Mouse (Mus musculus): Measurements from ENCODE around the gene Depp1.

The Depp1 gene

DNA sequence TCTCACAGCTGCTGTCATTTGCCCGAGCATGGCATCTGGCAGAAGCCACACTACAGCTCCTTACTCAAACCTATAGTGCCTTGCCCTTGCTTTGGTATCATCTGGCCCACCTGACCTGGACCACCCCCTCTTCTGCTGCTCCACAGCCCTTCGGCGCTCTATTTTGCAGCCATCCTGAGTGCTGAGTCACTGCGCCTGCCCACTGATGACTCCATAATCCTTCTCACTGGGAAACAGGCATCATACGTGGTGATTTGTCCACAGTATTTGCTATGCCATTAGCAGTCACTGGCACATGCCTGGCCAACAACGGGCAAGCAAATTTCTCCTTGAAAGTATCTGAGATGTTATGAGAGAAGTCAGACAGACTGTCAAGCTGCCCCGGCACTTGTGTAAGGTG lies 598 bp upstream of the Depp1 start:
- no peak for DNase-seq (ENCODE audit: low spot score)

DNA sequence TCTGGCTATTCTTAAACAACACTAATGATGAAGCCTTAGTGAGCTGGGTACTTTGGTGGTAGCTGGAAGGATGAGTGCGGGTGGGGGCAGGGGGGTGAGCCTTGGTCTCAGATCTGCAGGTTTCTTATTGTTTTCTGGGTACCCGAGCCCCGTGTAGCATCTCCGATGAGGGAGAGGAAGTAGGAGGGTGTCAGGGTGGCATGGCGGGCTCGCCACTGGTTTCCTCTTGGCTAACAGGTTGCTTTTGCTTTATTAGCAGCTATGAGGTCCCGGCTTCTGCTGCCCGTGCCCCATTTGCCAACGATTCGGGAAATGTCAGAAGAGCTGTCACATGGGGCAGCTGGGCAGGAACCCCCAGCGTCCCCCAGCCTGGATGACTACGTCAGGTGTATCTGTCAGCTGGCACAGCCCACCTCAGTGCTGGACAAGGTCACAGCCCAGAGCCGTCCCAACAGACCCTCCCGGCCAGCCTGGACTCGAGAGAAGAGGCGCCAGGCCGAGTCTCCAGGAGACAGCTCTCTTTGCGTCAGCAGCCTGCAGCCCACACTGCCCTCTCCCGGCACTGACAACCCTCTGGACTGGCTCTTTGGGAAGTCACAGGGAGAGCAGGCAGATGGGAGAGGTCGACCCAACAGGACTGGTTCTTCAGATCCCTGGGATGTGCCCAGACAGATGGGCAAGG lies 1.2 kb downstream of the Depp1 start:
- DNase-seq (ENCODE audit: low spot score): no peak

DNA sequence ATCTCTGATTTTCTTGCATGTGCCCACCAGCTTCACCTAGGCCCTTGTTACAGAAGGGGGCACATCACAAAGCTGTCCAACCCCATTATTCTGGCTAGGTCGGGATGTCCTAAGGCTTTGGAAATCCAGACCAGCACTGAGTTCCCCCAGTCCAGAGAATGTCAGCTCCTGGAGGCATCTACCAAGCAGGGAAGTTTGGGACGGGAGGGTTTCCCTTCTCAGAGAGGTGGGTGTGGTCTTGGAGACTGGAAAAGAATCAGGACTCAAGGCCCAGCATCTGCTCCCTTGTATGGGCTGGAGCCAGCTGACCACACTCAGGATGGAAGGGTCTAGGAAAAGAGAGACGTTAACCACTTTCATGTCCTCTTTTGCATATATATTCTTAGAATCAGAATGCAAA lies 2.8 kb downstream of the Depp1 start:
- no peak for DNase-seq (ENCODE audit: low spot score)

DNA sequence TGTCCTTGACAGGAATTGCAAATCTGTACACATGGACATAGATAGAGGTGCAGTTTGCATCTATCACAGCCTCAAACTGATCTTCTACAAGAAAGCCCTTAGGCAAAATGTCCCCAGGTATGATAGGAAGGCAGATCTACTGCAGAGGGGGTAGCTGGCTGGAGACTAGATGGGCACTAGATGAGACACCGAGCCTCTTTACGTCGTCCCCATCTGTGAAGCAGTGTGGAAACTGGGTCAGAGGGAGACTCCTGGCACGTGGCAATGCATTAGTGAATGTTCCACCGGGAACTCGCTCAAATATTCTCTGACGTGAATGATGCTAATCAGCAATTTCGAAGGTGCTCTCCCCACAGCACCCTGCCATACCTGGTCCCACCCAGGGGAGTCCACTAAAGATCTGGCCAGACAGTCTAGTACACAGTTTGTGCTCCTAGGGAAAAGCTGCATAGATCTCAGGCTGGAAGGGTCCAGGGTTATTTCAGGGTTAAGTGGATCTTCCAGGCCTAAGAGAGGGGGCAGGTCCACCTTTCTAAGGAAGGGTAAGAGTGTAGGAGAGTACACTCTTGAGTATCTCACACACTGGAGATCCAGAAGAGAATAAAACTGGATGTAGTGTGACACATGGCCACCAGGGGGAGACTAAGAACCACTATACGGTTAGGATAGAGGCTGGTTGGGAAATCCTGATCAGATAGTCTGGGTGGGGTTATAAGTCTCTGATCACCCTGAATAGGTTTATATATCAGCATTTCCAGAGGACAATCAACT lies 3.5 kb downstream of the Depp1 start:
- DNase-seq (ENCODE audit: low spot score): no peak

DNA sequence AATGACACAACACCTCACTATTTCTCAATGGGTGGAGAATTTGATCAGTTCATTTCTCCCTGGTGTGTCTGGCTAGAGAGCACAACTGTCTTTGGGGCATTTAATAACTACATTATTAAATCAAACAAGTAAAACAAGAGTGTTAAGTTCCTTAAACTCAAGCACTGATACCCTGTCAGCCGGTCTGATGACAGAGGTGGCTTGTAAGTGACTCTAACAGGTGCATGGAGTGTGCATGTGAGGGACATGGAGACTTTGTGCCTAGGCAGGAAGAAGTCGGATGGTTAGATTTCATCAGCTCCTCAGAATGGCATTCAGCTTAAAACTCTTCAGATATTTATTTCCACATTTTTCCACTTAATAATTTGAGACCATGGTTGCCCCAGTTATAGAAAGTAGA lies 13.0 kb downstream of the Depp1 start:
- no peak for DNase-seq (ENCODE audit: low spot score)

DNA sequence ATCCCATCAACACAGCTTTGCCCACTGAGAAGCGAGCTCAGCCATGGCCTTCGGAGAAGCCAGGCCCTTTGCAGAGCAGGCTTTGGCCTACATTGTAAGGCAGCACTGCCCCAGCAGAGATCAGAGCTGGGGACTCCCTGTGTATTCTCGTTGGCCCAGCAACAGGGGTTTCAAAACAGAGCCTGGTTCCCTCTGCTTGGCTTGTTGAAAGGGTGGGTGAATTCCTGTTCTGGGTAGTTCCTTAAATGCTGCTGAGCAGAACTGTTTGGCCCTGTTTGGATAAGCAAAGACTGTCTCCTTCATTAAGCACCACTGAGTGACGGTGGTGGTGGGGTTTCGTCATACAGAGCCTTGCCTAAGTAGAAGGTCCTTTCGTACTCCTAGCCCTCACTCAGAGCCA lies 13.6 kb downstream of the Depp1 start:
- DNase-seq (ENCODE audit: low spot score): no peak

DNA sequence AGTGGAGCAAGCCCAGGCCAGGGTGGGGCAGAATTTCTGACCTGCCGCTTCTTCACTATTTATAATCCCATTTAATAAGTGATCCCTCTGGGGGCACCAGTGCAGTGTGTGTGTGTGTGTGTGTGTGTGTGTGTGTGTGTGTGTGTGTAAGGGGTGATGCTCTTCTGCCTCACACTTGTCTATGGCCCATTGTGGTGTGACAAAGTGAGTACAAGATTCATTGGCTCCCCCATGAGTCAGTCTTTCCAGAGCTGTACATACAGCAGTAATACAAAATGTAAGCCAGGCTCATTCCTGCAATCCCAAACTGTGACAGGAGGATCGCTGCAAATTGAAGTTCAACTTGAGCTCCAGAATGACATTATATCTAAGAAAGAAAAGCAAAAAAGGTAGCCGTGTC lies 14.4 kb downstream of the Depp1 start:
- DNase-seq (ENCODE audit: low spot score): no peak

DNA sequence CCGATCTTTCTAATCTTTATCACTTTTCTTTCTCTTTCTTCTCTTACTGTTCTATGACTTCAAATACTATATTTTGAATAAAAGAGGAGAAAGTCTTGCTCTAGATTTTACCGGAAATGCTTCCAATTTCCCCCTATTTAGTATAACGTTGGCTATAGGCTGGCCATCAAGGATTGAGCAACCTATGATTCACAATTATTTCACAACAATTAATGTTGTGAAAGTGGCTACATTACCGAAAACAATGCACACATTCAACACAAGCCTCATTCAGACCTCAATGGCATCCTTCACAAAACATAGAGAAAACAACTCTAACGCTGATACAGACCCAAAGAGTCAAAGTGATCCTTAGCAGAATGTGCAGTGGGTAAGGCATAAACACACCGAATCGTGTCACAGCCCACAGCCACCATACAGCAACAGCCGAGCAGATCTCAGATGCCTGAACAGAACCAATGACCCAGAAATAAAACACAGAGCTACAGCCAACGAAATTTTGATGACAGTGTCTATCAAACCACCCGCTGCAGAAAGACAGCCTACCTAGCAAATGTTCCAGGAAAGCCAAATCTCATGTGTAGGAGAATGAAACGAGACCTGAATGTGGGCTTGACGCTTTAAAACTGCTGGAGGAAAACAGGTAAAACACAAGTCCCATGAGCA lies 15.8 kb downstream of the Depp1 start:
- no peak for DNase-seq (ENCODE audit: low spot score)

DNA sequence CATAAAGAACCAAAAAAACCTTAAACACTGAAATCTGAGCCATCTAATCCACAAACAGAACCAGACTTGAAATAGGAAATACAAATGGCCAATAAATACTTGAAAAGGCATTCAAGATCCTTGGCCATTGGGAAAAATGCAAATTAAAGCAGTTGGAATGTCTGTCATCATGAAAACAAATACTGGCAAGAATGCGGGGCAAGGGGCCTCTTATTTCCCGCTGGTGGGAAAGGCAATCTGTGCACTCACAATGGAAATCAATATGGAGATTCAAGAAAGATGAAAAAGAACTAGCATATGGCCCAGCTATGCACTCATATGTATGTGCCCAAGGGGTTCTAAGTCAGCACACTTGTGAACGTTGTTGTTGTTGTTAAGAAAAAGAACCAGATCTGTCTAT lies 16.5 kb downstream of the Depp1 start:
- no peak for DNase-seq (ENCODE audit: low spot score)

DNA sequence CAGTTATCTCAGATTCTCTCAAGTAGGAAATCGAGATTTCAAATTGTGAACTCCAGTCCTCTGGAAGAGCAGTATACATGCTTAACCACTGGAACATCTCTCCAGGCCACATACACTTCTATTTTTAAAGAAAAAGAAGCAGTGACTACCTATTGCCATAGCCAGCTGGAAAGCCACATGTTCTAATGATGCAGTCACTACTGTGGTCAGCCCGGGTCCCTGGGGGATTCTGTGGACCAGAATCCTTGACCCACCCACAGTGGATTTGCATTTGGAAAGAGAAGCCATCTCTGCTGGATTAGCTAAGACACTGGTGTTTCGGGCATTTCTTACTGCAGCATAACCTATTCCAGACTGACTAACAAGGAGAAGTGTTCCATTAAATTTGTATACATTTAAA lies 17.0 kb downstream of the Depp1 start:
- no peak for DNase-seq (ENCODE audit: low spot score)

DNA sequence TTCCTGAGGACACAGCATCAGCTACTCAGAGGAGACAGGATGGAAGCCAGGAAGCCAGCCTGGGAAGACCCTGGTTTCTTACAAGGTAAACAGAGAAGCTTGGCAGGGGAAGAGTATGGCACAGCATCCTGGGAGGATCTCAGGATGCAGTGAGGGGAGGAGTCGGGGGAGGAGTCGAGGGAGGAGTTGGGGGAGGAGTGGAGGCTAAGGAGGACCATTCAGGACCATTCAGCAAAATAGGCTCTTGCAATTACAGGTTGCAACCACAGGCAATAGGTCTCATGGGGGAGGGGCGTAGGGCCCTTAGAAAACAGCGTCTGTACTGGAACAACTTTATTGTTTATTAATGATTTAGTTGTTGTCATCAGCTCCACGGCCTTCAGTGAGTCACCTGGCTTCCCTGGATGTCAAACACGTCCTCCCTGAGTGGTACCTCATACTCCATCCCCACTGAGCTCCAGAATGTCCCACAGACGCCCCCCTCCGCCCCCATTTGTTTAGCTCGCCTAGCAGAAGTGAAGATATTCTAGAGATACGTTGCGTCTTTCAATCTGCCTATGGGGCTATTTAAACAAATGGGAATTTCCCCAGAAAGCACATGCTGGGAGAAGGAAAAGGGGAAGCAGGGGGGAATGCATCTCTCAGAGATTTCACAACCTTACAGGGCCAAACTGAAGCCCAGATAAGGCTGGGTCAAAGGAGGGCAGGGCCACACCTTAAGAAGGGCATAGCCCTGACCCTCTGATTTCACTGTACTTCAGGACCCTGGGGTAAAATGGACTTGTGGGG lies 18.5 kb downstream of the Depp1 start:
- DNase-seq (ENCODE audit: low spot score): no peak

DNA sequence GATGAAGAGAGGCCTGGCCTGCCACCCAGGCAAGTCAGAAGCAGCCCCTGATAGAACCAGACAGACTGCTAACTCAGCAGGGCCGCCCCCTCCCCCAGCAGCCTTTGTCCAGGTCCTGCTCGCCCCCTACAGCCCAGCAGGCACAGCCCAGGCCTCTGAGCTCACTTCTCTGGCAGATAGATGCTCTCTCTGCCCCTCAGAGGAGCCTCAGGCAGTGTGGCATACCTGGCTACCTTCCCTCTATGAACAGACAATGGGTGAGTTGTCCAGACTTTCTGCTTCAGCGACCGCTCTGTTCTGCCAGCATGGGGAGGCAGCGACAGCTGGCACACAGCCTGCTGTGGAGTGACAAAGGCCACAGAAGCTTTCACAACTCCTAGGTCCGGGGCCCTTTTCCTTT lies 19.7 kb downstream of the Depp1 start:
- peak; percentile 60 for DNase-seq (ENCODE audit: low spot score)

DNA sequence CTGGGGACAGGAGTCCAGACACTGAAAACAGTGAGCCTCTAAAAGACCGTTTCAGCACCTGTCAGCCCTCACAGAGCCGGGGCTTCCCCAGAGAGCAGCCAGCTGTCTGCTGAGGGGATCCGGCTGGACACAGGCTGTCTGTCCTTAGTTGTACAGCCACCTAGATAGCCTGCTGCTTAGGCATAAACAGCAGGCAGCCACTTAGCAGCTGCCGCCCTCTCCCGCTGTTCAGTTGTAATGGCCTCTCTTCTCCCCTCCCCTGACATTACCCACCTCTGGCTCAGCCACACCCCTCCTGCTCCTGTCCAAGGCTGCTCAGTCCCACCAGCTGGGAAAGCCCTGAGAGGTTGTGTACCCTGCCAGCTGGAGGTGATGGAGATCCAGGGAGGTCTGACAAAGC lies 20.6 kb downstream of the Depp1 start:
- no peak for DNase-seq (ENCODE audit: low spot score)

DNA sequence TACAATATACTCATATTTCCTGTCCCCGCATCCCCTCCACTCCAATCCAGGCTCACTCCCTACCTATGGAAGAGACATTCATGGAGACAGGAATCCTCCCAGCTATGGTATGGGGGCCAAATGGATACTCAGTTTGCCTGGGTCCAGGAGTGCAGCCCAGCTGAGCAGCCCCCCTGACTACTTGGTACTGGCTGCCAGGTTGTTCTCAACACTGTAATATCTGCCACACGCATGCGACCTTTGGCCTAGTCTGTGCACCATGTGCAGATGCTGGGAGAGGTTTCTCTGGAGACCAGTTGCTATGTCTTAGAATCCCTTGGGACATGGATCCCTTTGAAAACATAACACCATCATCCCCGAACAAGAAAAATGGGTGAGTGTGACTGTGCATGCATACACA lies 21.4 kb downstream of the Depp1 start:
- no peak for DNase-seq (ENCODE audit: low spot score)

DNA sequence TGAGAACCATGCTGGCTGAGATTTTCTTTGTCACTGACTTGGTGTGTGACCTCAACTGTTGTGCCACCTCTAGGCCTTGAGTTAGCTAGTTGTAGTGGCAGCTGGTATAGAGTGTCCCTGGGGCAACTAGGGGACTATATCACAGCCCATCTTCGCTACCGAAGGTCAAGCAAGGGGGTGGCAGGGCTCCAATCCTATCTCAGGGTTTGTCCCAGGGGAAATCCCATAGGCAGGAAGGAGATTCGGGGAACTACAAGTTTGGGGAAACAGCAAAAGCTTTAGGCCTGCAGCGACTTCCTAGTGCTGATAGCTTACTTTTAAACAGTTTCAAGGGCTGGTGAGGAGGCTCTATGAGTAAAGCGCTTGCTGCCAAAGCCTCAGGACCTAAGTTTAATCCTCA lies 21.9 kb downstream of the Depp1 start:
- DNase-seq (ENCODE audit: low spot score): no peak

DNA sequence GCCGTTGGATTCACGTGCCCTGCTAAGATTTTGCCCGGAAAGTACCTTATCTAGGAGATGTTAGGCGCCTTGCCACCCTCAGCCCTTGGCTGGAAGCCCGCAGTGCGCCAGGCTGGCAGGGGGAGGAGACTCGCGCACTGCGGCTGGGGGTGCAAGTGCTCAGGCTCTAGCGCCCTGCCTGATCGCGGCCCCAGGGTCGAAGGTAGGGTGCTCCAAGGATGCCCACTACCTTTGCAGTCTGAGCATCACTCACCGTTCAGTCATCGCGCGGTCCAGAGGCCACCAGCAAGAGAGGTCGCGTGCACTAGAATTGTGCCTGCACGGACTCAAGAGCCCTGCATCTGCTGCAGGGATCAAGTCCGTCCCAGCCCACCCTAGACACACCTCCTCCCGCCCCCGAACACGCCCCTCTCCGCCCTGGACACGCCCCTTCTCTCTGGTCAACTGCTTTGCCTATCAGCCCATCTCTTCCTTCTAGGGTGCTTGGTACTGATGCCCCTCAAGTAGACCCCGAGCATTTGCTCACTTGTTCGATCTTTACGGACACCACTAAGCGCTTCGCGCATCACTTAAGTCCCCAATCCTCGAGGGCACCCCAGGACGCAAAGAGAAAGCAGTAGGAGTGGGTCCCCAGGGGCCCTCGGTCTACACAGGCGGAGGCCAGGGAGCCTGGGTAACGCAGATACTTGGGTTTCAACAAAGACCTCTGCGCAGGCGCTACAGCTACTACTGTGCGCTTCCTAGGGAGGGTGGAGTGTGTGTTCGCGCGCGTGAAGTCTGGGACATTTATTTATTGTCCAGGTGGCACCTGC lies 23.3 kb downstream of the Depp1 start, which contains the start of gene Rassf4:
Gene Rassf4, minus strand, starts transcription at position 482 of the 812 bp plus-strand sequence.
- peak; percentile 79 for DNase-seq (ENCODE audit: low spot score)

DNA sequence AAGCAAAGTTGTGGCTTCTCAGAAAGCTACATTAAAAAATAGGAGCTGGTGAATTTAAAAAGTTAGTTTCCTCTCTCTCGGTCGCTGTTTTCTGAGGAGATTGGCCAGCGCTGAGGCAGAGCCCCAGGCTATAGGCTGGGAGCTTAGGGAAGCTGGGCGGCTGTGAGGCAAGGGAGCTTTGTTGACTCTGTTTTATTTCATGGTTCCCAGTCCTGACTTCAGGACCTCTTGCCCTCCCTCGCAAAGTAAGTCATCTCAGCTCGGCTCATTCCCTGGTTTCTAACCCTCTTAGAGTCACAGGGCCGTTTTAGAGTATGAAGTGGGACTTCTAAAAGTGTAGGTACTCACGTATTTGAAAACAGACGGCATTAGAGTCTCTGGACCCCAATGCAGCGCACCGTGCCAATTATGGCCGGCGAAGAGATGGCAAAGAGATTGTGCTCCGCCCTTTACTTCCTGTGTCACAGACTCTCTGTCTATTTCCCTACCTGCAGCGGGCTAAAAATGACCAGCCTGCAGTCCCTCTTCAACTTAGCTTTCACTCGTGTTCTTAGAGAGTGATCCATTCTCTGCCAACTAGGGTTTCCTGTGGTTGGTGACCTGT lies 24.0 kb downstream of the Depp1 start:
- no peak for DNase-seq (ENCODE audit: low spot score)

DNA sequence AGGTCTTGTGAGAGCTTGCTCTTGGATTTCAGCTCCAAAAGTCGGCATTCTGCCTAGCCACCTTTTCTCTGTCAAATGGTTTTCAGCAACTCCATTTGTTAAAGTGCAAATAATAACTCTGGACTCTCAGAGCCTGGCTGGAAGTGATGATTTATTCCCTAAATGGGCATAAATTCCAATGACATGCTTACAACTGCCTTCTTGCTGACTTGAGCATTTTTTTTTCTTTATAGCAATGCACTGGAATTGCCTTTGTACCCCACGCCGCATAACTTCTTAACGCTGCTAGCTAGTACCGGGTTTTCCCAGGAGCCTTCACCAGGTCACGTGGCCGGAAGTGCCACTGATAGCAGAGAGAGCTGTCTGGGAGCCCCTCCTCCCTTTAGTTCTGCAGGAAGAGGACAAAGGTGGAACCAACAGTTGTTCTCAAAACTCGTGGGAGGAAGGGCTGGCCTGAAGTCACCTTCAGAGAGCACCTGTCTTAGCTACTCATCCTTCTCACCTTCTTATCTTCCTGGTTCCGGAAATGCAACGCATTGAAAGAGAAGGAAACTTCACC lies 26.0 kb downstream of the Depp1 start:
- no peak for DNase-seq (ENCODE audit: low spot score)

DNA sequence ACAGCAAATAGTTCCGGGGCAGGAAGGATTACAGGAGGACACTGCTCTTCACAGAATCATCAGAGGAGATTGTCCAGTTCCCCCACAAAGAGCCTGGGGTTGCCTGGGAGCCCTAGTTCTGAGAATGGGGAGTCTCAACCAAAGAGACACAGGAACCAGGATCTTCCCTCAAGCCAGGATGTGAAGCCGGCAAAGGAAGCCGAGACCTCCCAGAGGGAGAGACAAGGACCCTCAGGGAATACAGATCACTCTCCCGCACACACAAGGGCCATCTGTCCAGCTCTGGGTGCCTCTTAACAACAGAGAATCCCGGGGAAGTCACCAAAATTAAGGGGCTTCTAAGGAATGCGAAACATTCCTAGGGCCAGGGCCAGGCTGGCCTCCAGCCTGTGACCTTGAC lies 26.9 kb downstream of the Depp1 start:
- no peak for DNase-seq (ENCODE audit: low spot score)

DNA sequence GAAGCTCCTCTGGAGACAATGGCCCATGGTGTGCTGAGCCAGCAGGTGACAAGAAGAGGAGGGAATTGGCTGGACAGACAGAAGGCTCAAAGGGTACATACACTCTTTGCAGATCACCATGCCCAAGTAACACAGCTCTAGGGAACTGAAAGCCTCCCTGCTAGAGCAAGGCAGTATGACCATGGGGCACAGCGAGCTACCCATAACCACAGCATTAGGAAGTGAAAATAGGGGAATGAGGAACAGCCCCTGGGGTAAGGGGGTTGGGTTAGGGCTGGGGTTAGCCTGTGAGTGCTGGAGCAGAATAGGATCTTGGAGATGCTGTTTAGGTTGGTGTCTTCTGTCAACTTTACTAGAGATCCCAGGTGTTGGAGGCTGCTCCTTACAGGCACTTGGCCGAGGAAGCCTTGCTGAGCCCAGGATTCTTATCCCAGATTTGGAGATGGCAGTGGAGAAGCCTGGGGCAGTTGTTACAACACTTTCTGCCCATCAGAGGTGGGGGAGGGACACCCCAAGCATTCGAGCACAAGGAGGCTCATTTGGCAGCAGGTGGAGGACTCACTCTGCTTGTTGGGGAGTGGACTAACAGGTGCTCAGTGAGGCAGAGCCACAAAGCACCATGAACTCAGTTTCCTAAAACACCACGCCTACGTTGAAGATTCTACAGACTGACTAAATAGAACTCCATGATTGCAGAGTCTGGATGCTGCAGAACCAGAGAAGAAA lies 29.3 kb downstream of the Depp1 start:
- no peak for DNase-seq (ENCODE audit: low spot score)

Data from testis, postnatal 14 days (tissue).